Mouse (Mus musculus) cerebellum, adult 11 months (tissue): ENCODE results near the gene Depdc1a.
"Not testable (repeated sequence)": the region's sequence is repeated elsewhere in the genome, so short reads cannot be mapped to it uniquely, and the experiment has no call there.

ENCODE experiments used
- DNase-seq: peaks from one replicate; pipeline ENCODE4 v3.0.0; 2022

Depdc1a gene

DNA sequence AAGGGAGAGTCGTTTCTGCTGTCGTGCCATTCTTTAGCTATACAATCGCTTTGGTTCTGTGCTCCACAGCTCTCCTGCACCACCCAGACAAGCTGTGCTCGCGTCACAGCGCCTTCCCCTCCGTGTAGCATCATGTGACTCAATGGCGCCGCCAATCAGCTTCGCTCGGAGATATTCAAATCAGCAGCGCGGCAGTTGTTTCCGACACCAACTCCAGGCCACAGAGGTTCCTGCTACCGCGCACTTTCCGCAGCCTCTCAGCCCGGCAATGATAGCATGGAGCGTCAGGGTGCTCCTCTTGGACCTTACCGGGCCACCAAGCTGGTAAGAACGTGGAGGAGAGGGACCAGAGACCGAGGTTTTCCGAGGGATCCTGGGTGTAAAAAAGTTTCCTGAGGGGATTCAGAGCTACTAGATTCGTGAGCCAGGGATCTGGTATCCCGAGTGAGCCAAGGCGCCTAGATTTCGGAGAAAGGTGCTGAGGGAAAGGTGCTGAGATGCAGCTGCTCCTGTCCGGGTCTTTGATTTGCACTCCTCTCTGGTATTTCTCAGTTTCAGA, at the start of gene Depdc1a:
Gene Depdc1a, plus strand, starts transcription at position 191 of the 559 bp plus-strand sequence.
- DNase-seq: peak; percentile 44

DNA sequence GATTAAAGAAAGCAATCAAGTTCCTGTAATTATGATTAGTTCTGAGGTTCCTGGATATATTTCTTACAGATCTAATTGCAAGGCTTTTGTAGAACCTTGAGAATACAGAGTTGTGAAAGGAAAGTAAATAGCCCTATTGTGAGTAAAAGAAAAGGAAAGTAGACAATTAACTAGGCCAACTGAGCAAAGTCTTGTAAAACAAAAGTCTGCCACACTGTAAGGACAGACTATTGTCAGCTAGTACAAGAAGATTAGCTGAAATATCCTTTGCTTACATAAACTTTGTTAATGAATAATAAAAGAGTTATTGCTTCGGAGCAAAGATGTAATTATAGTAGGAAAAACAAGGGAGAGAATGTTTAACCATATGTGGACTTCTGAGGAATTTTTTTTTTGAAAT, 25.2 kb upstream of the Depdc1a start:
- no peak for DNase-seq

DNA sequence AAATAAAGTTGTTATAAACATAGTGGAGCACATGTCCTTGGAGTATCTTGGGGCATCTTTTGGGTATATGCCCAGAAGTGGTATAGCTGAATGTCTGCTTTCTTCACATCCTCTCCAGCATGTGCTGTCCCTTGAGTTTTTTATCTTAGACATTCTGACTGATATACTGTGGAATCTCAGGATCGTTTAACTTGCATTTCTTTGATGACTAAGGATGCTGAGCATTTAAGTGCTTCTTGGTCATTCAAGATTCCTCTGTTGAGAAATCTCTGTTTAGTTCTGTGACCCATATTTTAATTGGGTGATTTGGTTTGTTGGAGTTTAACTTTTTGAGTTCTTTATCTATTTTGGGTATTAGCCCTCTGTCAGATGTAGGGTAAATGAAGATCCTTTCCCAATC, 19.8 kb upstream of the Depdc1a start:
- DNase-seq: no peak

DNA sequence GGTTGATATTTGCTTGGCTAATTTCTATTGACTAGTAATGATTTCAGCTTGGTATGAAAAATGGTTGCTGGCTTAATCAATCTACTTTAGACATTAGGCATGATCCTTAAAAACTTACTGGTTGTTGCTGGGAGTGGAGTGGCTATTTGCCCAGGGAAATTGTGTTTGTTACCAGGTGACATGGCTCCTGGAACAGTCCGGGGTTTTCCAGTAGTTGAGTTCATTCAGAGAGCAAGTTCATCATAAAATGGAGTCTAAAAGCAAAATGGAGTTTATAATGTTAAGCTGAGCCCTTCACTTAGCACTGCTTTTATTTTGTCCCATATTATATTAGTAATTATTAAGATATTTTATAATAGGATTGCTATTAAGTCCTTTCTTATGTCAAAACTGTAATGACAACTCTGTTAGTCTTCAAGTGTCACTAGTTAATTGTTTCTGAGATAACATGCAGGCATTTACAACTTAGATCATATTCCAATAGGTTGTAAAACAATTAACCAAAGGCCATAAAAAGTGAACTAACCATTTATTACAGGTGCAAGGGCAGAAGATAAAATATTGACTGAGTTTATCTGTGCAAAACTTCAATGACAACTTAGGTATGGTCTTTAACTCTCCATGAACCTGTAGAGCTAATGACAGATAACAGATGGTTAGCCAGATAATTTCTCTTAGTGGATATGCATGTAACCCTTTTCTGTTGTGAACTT, 17.8 kb upstream of the Depdc1a start:
- DNase-seq: no peak

DNA sequence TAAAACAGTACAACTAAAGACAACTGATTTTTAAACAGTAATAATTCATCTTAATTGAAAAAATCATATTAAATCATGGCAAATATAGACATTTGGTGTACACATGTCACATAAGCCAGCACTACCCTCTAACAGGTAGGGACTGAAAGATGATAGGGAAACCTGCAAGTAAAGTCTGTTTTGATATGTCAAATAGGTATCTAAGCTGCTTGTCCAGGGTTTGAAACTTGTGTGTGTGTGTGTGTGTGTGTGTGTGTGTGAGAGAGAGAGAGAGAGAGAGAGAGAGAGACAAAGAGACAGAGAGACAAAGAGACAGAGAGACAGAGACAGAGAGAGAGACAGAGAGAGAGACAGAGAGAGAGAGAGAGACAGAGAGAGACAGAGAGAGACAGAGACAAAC, 524 bp upstream of the Depdc1a start:
- DNase-seq: not testable (repeated sequence)

DNA sequence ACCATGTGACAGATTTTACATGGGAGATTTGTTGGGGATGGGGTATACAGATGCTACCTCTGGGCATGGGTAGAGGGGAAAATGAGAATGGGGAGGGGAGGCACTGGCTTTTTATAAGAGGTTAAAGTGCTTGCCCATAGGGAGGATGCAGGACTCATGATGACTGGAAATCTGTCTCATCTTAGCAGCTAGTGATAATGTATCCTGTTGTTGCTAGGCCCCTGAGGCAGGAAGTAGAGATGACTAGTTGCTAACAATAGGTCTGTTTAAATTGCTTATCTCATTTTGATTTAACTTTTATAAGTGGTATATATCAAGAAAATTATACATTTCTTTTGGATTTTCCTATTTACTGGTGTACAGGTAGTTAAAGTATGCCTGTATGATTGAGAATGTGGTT, 13.7 kb downstream of the Depdc1a start:
- DNase-seq: no peak

DNA sequence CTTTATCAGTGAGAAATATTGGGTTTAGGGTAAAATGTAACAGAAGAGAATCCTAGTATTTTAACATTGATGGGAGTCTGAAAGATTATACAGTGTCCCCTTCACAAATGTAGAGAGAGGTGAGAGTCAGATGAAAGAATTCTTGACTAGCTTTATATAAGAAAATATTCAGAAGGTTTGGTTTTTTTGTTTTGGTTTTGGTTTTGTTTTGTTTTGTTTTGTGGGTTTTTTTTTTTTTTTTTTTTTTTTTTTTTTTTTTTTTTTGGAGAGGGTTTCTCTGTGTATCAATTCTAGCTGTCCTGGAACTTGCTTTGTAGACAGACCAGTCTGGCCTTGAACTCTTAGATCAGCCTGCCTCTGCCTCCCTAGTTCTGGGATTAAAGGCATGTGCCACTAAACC, 33.3 kb downstream of the Depdc1a start:
- no peak for DNase-seq

DNA sequence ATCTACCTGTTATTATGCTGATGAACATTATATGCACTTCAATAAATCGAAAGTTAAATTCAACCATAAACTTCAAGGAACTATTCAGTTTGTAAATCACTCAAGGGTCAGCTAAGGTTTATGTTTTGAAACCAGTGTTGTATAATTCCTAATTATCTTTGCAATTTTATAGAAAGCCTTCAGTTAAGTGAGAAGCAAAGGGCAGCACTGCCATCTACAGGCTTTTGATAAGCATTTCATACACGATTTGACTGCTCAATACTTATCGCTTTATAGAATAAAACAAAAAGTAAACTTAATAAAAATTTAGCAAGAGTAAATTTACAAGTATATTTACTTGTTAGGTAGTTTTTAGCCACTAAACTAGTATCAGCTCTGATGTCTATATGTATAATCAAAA, 53.1 kb downstream of the Depdc1a start:
- DNase-seq: no peak

DNA sequence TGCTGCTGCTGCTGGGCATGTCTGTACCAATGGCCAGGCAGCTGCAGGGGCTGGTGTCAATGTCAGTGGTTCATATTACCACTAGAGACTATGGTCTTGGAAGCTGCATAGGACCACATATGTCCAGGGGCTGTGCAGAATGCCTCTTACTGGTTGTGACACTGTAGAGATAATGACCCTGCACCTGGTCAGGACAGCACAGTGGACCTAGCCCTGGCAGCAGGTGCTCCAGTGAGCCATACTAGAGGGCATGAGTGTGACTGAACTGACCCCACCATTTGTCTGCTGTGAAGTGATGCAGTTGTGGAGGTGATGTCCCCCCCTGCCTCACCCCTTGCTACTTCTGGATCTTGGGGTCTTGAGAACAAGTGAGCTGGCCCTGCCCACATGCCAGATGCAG, 55.0 kb downstream of the Depdc1a start:
- no peak for DNase-seq
